ENCODE assay signal across 19 mouse cellular contexts in the genomic region with DNA sequence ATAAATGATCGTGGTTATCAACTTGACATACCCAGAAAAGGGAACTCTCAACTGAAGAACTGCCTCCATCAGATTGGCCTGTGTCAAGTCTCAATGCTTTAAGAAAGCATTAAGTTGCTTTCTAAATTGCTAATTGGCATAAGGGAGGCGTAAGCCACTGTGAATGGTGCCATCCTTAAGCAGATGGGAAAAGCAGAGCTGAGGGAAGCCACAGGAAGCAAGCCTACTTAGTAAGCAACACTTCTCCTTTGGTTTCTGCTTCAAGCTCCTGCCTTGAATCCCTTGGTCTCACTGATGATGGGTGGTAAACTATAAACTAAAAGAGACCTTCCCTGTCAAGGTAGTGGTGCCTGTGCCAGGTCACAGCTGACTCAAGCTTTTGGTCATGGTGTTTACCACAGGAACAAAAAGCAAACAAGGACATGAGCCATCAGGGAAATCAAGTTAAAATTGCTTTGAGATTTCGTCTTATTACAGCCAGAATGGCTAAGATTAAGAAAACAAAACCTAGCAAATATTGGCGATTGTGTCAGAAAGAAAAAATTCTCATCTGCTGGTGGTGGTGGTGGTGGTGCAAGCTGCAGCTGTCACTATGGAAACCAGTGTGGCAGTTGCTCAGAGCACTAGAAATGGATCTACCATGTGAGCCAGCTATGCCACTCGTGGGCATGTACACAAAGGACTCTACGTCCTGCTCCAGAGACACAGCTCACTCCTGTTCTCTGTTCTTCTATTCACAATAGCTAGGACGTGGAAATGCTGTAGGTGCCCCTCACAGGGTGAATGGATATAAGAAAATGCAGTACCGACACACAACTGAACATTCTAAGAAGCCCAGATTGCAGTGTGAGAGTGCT.
DNase-seq lines count a peak whose midpoint lies in the region; ATAC-seq lines count a peak whose summit lies in the region.
"Had no signal": no experiment of that assay in that cellular context is flagged by ENCODE, and none has a peak within 500 bp of the region (broad histone marks: within the 10 kb centered on the region; RNA-seq: fewer than 3 reads in every experiment).

No protein-coding gene starts in this region.

- no peaks in the 10 kb centered on the region for H3K36me3 ChIP-seq in hindbrain, embryonic 15.5 days
- H3K36me3 ChIP-seq in hindbrain, embryonic 11.5 days (ENCODE audit: control insufficient read depth, insufficient read depth, low read length): no peaks in the 10 kb centered on the region
- H3K36me3 ChIP-seq: G1E; liver, embryonic 12.5 days had no signal

- no peak overlapping the region for H3K4me2 ChIP-seq in hindbrain, embryonic 15.5 days
- H3K4me2 ChIP-seq in hindbrain, embryonic 11.5 days (replicated peaks; ENCODE audit: low read depth, low read length): no peak overlapping the region
- H3K4me2 ChIP-seq: heart, embryonic 11.5 days; liver, embryonic 12.5 days; lung, embryonic 14.5 days had no signal

- peak; percentile 65; the same call in 1 of the 2 replicates for ATAC-seq in hindbrain, embryonic 15.5 days (ENCODE audit: low FRiP score, low read depth)
- ATAC-seq in hindbrain, embryonic 11.5 days (ENCODE audit: low FRiP score): no peak
- ATAC-seq: CD4-positive, CD25-positive, alpha-beta regulatory T cell, adult 4 months; intestine, postnatal 0 days; liver, embryonic 12.5 days had no signal

- H3K9ac ChIP-seq in hindbrain, embryonic 15.5 days: no peak overlapping the region
- no peak overlapping the region for H3K9ac ChIP-seq in hindbrain, embryonic 11.5 days (ENCODE audit: low read depth, low read length)
- H3K9ac ChIP-seq: liver, embryonic 12.5 days; lung, embryonic 14.5 days had no signal

- peak; percentile 52 for DNase-seq in adrenal gland, adult 2 months
- DNase-seq in adrenal gland, postnatal 25 days: no peak
- DNase-seq in hindbrain, embryonic 11.5 days (ENCODE audit: low spot score): no peak
- peak; percentile 13 to 50 for DNase-seq in left cerebral cortex, postnatal 25 days (ENCODE audit: low spot score in 2 of 2)
- DNase-seq in left cerebral cortex, postnatal 10 days (ENCODE audit: extremely low spot score in 1 of 2, low spot score in 2 of 2): no peak
- peak; percentile 34 for DNase-seq in brain, embryonic 18.5 days (ENCODE audit: low read depth, low spot score)
- no peak for DNase-seq in heart, postnatal 36 days
- DNase-seq: cerebellum, adult 18-20 months; cerebellum, postnatal 36 days; gastrocnemius, postnatal 25 days; heart, postnatal 14 days; lung, embryonic 14.5 days; thymus, postnatal 4 days had no signal

- no peak overlapping the region for H3K4me3 ChIP-seq in hindbrain, embryonic 15.5 days
- no peak overlapping the region for H3K4me3 ChIP-seq in hindbrain, embryonic 11.5 days (ENCODE audit: low read depth, low read length)
- H3K4me3 ChIP-seq: liver, embryonic 12.5 days had no signal

- peaks cover 12% of the 10 kb centered on the region for H3K4me1 ChIP-seq in hindbrain, embryonic 15.5 days (replicated peaks)
- H3K4me1 ChIP-seq in hindbrain, embryonic 11.5 days (replicated peaks; ENCODE audit: control insufficient read depth, insufficient read depth, low read length): no peaks in the 10 kb centered on the region
- H3K4me1 ChIP-seq: liver, embryonic 12.5 days had no signal

- intact Hi-C loops in left cerebral cortex, postnatal 25 days (cut with DNase I): no loop called here
- intact Hi-C loops in left cerebral cortex, postnatal 10 days (cut with DNase I): no loop called here
- intact Hi-C loops in heart, postnatal 36 days (cut with DNase I): no loop called here

- H3K9me3 ChIP-seq in hindbrain, embryonic 15.5 days: no peaks in the 10 kb centered on the region
- H3K9me3 ChIP-seq in hindbrain, embryonic 11.5 days (ENCODE audit: control insufficient read depth, low read length): no peaks in the 10 kb centered on the region
- H3K9me3 ChIP-seq: liver, embryonic 12.5 days had no signal

- WGBS in hindbrain, embryonic 15.5 days: 54% methylated on average over 8 of the region's 8 CpGs
- WGBS in hindbrain, embryonic 11.5 days: 80% methylated on average over 8 of the region's 8 CpGs

- H3K27me3 ChIP-seq in hindbrain, embryonic 15.5 days: no peaks in the 10 kb centered on the region
- no peaks in the 10 kb centered on the region for H3K27me3 ChIP-seq in hindbrain, embryonic 11.5 days (ENCODE audit: control insufficient read depth, insufficient read depth, low read length)
- H3K27me3 ChIP-seq: liver, embryonic 12.5 days had no signal

- peak overlapping the region; percentile 49 for H3K27ac ChIP-seq in hindbrain, embryonic 15.5 days (replicated peaks)
- H3K27ac ChIP-seq in hindbrain, embryonic 11.5 days (ENCODE audit: low read depth, low read length): no peak overlapping the region
- H3K27ac ChIP-seq: liver, embryonic 12.5 days had no signal

Comparison
In these comparisons a context has a peak if more than half of its experiments do, and no peak if none do; other contexts are left out.
1. DNase-seq: peak in adrenal gland, adult 2 months (single experiment), left cerebral cortex, postnatal 25 days (2 of 2) and brain, embryonic 18.5 days (single experiment); none in adrenal gland, postnatal 25 days (single experiment), hindbrain, embryonic 11.5 days (single experiment), left cerebral cortex, postnatal 10 days (0 of 2) and heart, postnatal 36 days (0 of 2).